Comparison of ENCODE assay signal across 10 mouse cellular contexts in genomic region chr2:167800648-167801245, GRCm38 (mm10).
DNase-seq lines count a peak whose midpoint lies in the region; ATAC-seq and TF ChIP-seq lines count a peak whose summit lies in the region.
"Had no signal": no experiment of that assay in that cellular context is flagged by ENCODE, and none has a peak within 500 bp of the region (broad histone marks: within the 10 kb centered on the region; RNA-seq: fewer than 3 reads in every experiment).

No protein-coding gene starts in this region.

- no peaks in the 10 kb centered on the region for H3K79me2 ChIP-seq in myocyte (ENCODE audit: control insufficient read depth, insufficient read depth)

- intact Hi-C loops in heart, postnatal 36 days (cut with DNase I), result no loop called here

- no peaks in the 10 kb centered on the region for H3K36me3 ChIP-seq in lung, embryonic 15.5 days
- no peaks in the 10 kb centered on the region for H3K36me3 ChIP-seq in heart, embryonic 14.5 days (ENCODE audit: control insufficient read depth, insufficient read depth, low read length)
- H3K36me3 ChIP-seq in myocyte (ENCODE audit: control insufficient read depth, insufficient read depth), result no peaks in the 10 kb centered on the region

- no peak overlapping the region for H3K4me3 ChIP-seq in lung, embryonic 15.5 days
- H3K4me3 ChIP-seq in heart, embryonic 14.5 days (ENCODE audit: control insufficient read depth in 1 of 2, insufficient read depth in 1 of 2, low read depth in 1 of 2, low read length in 2 of 2), result no peak overlapping the region
- H3K4me3 ChIP-seq in myocyte, result no peak overlapping the region
- H3K4me3 ChIP-seq: erythroblast, embryonic 14.5 days had no signal

- WGBS in lung, embryonic 15.5 days, result 52% methylated on average over 11 of the region's 11 CpGs
- 40% methylated on average over 11 of the region's 11 CpGs for WGBS in heart, embryonic 14.5 days

- no peak for TF ChIP-seq POLR2A in myocyte (IDR thresholded peaks at IDR 0.05; ENCODE audit: insufficient read length, low read depth)

- no peaks in the 10 kb centered on the region for H3K9me3 ChIP-seq in lung, embryonic 15.5 days
- H3K9me3 ChIP-seq in heart, embryonic 14.5 days (ENCODE audit: control insufficient read depth, low read length), result no peaks in the 10 kb centered on the region

- H3K9ac ChIP-seq in lung, embryonic 15.5 days, result no peak overlapping the region
- peak overlapping the region; percentile 58 for H3K9ac ChIP-seq in heart, embryonic 14.5 days (ENCODE audit: low read length)

- no peak overlapping the region for H3ac ChIP-seq in myocyte (ENCODE audit: control insufficient read depth, insufficient read length)

- H3K4me1 ChIP-seq in lung, embryonic 15.5 days, result peaks cover 42% of the 10 kb centered on the region
- H3K4me1 ChIP-seq in heart, embryonic 14.5 days (ENCODE audit: control insufficient read depth in 2 of 2, insufficient read depth in 2 of 2, low read length in 2 of 2), result peaks cover 23 to 32% of the 10 kb centered on the region in 2 experiments

- peak overlapping the region; percentile 63 for H3K27ac ChIP-seq in lung, embryonic 15.5 days
- peak overlapping the region; percentile 84 to 92 for H3K27ac ChIP-seq in heart, embryonic 14.5 days (replicated peaks in 1 of 2; ENCODE audit: control insufficient read depth in 1 of 2, insufficient read depth in 1 of 2, low read depth in 2 of 2, low read length in 2 of 2)

- DNase-seq in heart, adult 8-10 months (ENCODE audit: low spot score), result peak; percentile 32
- no peak for DNase-seq in heart, postnatal 36 days
- DNase-seq in lung, postnatal 10 days, result no peak
- DNase-seq in frontal cortex, postnatal 10 days (ENCODE audit: low spot score in 2 of 2), result no peak
- no peak for DNase-seq in gastrocnemius, postnatal 10 days
- DNase-seq: cerebellum, adult 2 months had no signal

- peak; percentile 19; the same call in 1 of the 2 replicates for ATAC-seq in lung, embryonic 15.5 days (ENCODE audit: borderline replicate concordance, extremely low read depth, low FRiP score, low TSS enrichment)
- peak; percentile 36 for ATAC-seq in heart, embryonic 14.5 days (ENCODE audit: insufficient number of reproducible peaks, insufficient read depth, low FRiP score, low read depth)

- no peaks in the 10 kb centered on the region for H3K27me3 ChIP-seq in lung, embryonic 15.5 days
- H3K27me3 ChIP-seq in heart, embryonic 14.5 days (ENCODE audit: control insufficient read depth, insufficient read depth, low read length), result no peaks in the 10 kb centered on the region
- no peaks in the 10 kb centered on the region for H3K27me3 ChIP-seq in myocyte (ENCODE audit: control insufficient read depth, insufficient read depth, insufficient read length)

- no peak overlapping the region for H3K4me2 ChIP-seq in lung, embryonic 15.5 days
- 0 out of 2 replicates have a peak overlapping the region, but pooled peaks have one; percentile 4 for H3K4me2 ChIP-seq in heart, embryonic 14.5 days (ENCODE audit: low read length)
- H3K4me2 ChIP-seq in myocyte (ENCODE audit: low read depth), result no peak overlapping the region

TF ChIP-seq in myocyte, 11 proteins besides CTCF, POLR2A, EP300 and RAD21:
- TF ChIP-seq TCF12 (IDR thresholded peaks at IDR 0.05; ENCODE audit: insufficient read depth, poor library complexity, severe bottlenecking), result no peak
- TF ChIP-seq REST (IDR thresholded peaks at IDR 0.05; ENCODE audit: insufficient read depth, insufficient read length), result no peak
- no peak for TF ChIP-seq SRF (IDR thresholded peaks at IDR 0.05; ENCODE audit: control insufficient read depth, insufficient read length, low read depth)
- no peak for TF ChIP-seq CEBPB (IDR thresholded peaks at IDR 0.05; ENCODE audit: insufficient read depth, poor library complexity, severe bottlenecking)
- no peak for TF ChIP-seq POLR2AphosphoS2 (IDR thresholded peaks at IDR 0.05; ENCODE audit: insufficient read length, low read depth)
- TF ChIP-seq USF1 (IDR thresholded peaks at IDR 0.05; ENCODE audit: low read depth), result peak; percentile 19
- no peak for TF ChIP-seq E2F4 (IDR thresholded peaks at IDR 0.05; ENCODE audit: insufficient read depth)
